ENCODE assay signal across 7 mouse cellular contexts in genomic region chr9:22116086-22116485, GRCm38 (mm10). TPM values are rescaled to one million over a fixed set of nuclear protein-coding genes. Genes with fewer than 3 reads are reported as not detected.
DNase-seq lines count a peak whose midpoint lies in the region; ATAC-seq and TF ChIP-seq lines count a peak whose summit lies in the region.

No protein-coding gene starts in this region.

- DNase-seq in lung, adult 2 months: no peak
- no peak for DNase-seq in lung, postnatal 10 days
- peak; percentile 19 for DNase-seq in c-Kit-negative CD71-positive TER-119-positive erythroid progenitor cells, embryonic 14.5 days (ENCODE audit: low read depth, low spot score)
- no peak for DNase-seq in lung, postnatal 0 days (ENCODE audit: low spot score)
- DNase-seq in layer of hippocampus, adult 18-20 months (ENCODE audit: low spot score in 2 of 2): no peak

- no peak overlapping the region for H3K27ac ChIP-seq in forebrain, embryonic 16.5 days (ENCODE audit: low read length)
- no peak overlapping the region for H3K27ac ChIP-seq in lung, postnatal 0 days (ENCODE audit: low read length)

- H3K36me3 ChIP-seq in forebrain, embryonic 16.5 days (ENCODE audit: control insufficient read depth, insufficient read depth): peaks cover 7% of the 10 kb centered on the region
- peaks cover 20% of the 10 kb centered on the region for H3K36me3 ChIP-seq in lung, postnatal 0 days (ENCODE audit: insufficient read depth, low read length)

- peaks cover 11% of the 10 kb centered on the region for H3K4me1 ChIP-seq in lung, adult 2 months (ENCODE audit: control insufficient read depth, insufficient read depth, low read length)
- H3K4me1 ChIP-seq in forebrain, embryonic 16.5 days (replicated peaks; ENCODE audit: control insufficient read depth, insufficient read depth, low read length): peaks cover 17% of the 10 kb centered on the region
- H3K4me1 ChIP-seq in lung, postnatal 0 days (ENCODE audit: insufficient read depth, low read depth, low read length): peaks cover 7% of the 10 kb centered on the region; the same call in 1 of the 2 replicates

- H3K27me3 ChIP-seq in forebrain, embryonic 16.5 days (replicated peaks; ENCODE audit: control insufficient read depth, insufficient read depth, low read length): 0 out of 2 replicates have a peak, but pooled peaks cover 2% of the 10 kb centered on the region
- no peaks in the 10 kb centered on the region for H3K27me3 ChIP-seq in lung, postnatal 0 days (replicated peaks; ENCODE audit: insufficient read depth, low read length)

- peak overlapping the region; percentile 77 for H3K9ac ChIP-seq in forebrain, embryonic 16.5 days (replicated peaks; ENCODE audit: low read depth, low read length)
- peak overlapping the region; percentile 92 for H3K9ac ChIP-seq in lung, postnatal 0 days (replicated peaks; ENCODE audit: low read depth)

- no peak for TF ChIP-seq POLR2A in lung, adult 2 months (IDR thresholded peaks at IDR 0.05; ENCODE audit: borderline replicate concordance, extremely low read depth, low read depth, low read length)

- H3K4me2 ChIP-seq in forebrain, embryonic 16.5 days (ENCODE audit: low read length): peak overlapping the region; percentile 90
- H3K4me2 ChIP-seq in lung, postnatal 0 days (replicated peaks; ENCODE audit: low read depth, low read length): peak overlapping the region; percentile 88

- H3K9me3 ChIP-seq in forebrain, embryonic 16.5 days (ENCODE audit: control insufficient read depth, low read length): no peaks in the 10 kb centered on the region
- H3K9me3 ChIP-seq in lung, postnatal 0 days (ENCODE audit: low read length): no peaks in the 10 kb centered on the region

- no peak for ATAC-seq in forebrain, embryonic 16.5 days
- ATAC-seq in lung, postnatal 0 days: no peak
- ATAC-seq in erythroid progenitor cell, adult 5-6 weeks (replicated peaks; ENCODE audit: low FRiP score, poor library complexity, severe bottlenecking): no peak

- no peak for TF ChIP-seq CTCF in lung, adult 2 months (IDR thresholded peaks at IDR 0.05; ENCODE audit: insufficient read depth, low read length)
- TF ChIP-seq CTCF in lung, postnatal 0 days (IDR thresholded peaks at IDR 0.05): no peak

- H3K4me3 ChIP-seq in lung, adult 2 months (replicated peaks; ENCODE audit: extremely low read depth, low read depth, low read length): peak overlapping the region; percentile 84
- H3K4me3 ChIP-seq in forebrain, embryonic 16.5 days (replicated peaks; ENCODE audit: low read length): peak overlapping the region; percentile 81
- peak overlapping the region; percentile 83 for H3K4me3 ChIP-seq in lung, postnatal 0 days (ENCODE audit: low read depth, low read length)

- TF ChIP-seq EP300 in lung, postnatal 0 days (IDR thresholded peaks at IDR 0.05): no peak

- whole genome bisulfite sequencing in lung, adult 2 months: 13% methylated on average over 15 of the region's 15 CpGs
- WGBS in forebrain, embryonic 16.5 days: 13% methylated on average over 15 of the region's 15 CpGs
- 18% methylated on average over 15 of the region's 15 CpGs for WGBS in lung, postnatal 0 days

RNA-seq across cellular contexts. Expression of gene Elof1, which starts 0.9 kb away (rescaled TPM):
- 176 and 180 TPM in 2 replicates for polyA plus RNA-seq in lung, adult 2 months (2012; rRNA removed)
- polyA plus RNA-seq in forebrain, embryonic 16.5 days (2015; fragmentation: Nextera tagmentation; extraction: Ambion mirVana): 147 and 168 TPM in 2 replicates
- polyA plus RNA-seq in lung, postnatal 0 days (2015; fragmentation: Nextera tagmentation; extraction: Ambion mirVana): 188 and 191 TPM in 2 replicates
- 70.8 and 101 TPM in 2 replicates for total RNA-seq in erythroid progenitor cell, adult 5-6 weeks (2015; ENCODE audit: low replicate concordance)
- 21.3 and 26.2 TPM in 2 replicates for total RNA-seq in erythroid progenitor cell, adult 5-6 weeks (2017; ENCODE audit: low replicate concordance)
- 10 to 100 TPM; 56.4 to 58.4 TPM for total RNA-seq in layer of hippocampus, adult 18-20 months (2021)

RNA-seq across cellular contexts. Expression of gene Cnn1, which starts 17.1 kb away (rescaled TPM):
- 79.3 and 94.3 TPM in 2 replicates for polyA plus RNA-seq in lung, adult 2 months (2012; rRNA removed)
- 0.60 and 0.78 TPM in 2 replicates for polyA plus RNA-seq in forebrain, embryonic 16.5 days (2015; fragmentation: Nextera tagmentation; extraction: Ambion mirVana)
- polyA plus RNA-seq in lung, postnatal 0 days (2015; fragmentation: Nextera tagmentation; extraction: Ambion mirVana): 43.7 and 64.8 TPM in 2 replicates
- not detected in 2 replicates for total RNA-seq in erythroid progenitor cell, adult 5-6 weeks (2015; ENCODE audit: low replicate concordance)
- total RNA-seq in erythroid progenitor cell, adult 5-6 weeks (2017; ENCODE audit: low replicate concordance): not detected in 2 replicates
- under 1 TPM in 1 of 2 experiments, not detected in 1; 0.53 TPM for total RNA-seq in layer of hippocampus, adult 18-20 months (2021)

RNA-seq across cellular contexts. Expression of gene Acp5, which starts 19.4 kb away (rescaled TPM):
- polyA plus RNA-seq in lung, adult 2 months (2012; rRNA removed): 47.7 and 54.5 TPM in 2 replicates
- 0.42 TPM in 1 of 2 replicates, not detected in the other for polyA plus RNA-seq in forebrain, embryonic 16.5 days (2015; fragmentation: Nextera tagmentation; extraction: Ambion mirVana)
- 8.9 and 9.1 TPM in 2 replicates for polyA plus RNA-seq in lung, postnatal 0 days (2015; fragmentation: Nextera tagmentation; extraction: Ambion mirVana)
- 98.5 and 142 TPM in 2 replicates for total RNA-seq in erythroid progenitor cell, adult 5-6 weeks (2015; ENCODE audit: low replicate concordance)
- 95.8 and 125 TPM in 2 replicates for total RNA-seq in erythroid progenitor cell, adult 5-6 weeks (2017; ENCODE audit: low replicate concordance)
- total RNA-seq in layer of hippocampus, adult 18-20 months (2021): under 1 TPM; 0.41 to 0.84 TPM

RNA-seq across cellular contexts. Expression of gene Ecsit, which starts 30.8 kb away (rescaled TPM):
- polyA plus RNA-seq in lung, adult 2 months (2012; rRNA removed): 29.1 and 36.4 TPM in 2 replicates
- polyA plus RNA-seq in forebrain, embryonic 16.5 days (2015; fragmentation: Nextera tagmentation; extraction: Ambion mirVana): 62.5 and 67.4 TPM in 2 replicates
- polyA plus RNA-seq in lung, postnatal 0 days (2015; fragmentation: Nextera tagmentation; extraction: Ambion mirVana): 21.3 and 21.9 TPM in 2 replicates
- total RNA-seq in erythroid progenitor cell, adult 5-6 weeks (2015; ENCODE audit: low replicate concordance): 3.4 TPM in 1 of 2 replicates, not detected in the other
- total RNA-seq in erythroid progenitor cell, adult 5-6 weeks (2017; ENCODE audit: low replicate concordance): 2.0 and 4.9 TPM in 2 replicates
- total RNA-seq in layer of hippocampus, adult 18-20 months (2021): 10 to 100 TPM; 49.8 to 51.3 TPM

RNA-seq across cellular contexts. Expression of gene Pigyl, which starts 40.6 kb away (rescaled TPM):
- polyA plus RNA-seq in lung, adult 2 months (2012; rRNA removed): 67.8 and 68.8 TPM in 2 replicates
- 72.5 and 78.8 TPM in 2 replicates for polyA plus RNA-seq in forebrain, embryonic 16.5 days (2015; fragmentation: Nextera tagmentation; extraction: Ambion mirVana)
- 100 and 112 TPM in 2 replicates for polyA plus RNA-seq in lung, postnatal 0 days (2015; fragmentation: Nextera tagmentation; extraction: Ambion mirVana)
- total RNA-seq in erythroid progenitor cell, adult 5-6 weeks (2015; ENCODE audit: low replicate concordance): 2.9 and 29.9 TPM in 2 replicates
- total RNA-seq in erythroid progenitor cell, adult 5-6 weeks (2017; ENCODE audit: low replicate concordance): 6.8 and 29.6 TPM in 2 replicates
- total RNA-seq in layer of hippocampus, adult 18-20 months (2021): 10 to 100 TPM; 45.4 to 48.3 TPM

Comparison
In these comparisons a context has a peak if more than half of its experiments do, and no peak if none do; other contexts are left out.
1. RNA of gene Cnn1, which starts 17.1 kb away (polyA plus RNA-seq): 79.3 to 94.3 TPM in lung, adult 2 months and 43.7 to 64.8 TPM in lung, postnatal 0 days; 0.60 to 0.78 TPM in forebrain, embryonic 16.5 days; every median in the first group is over 10 times any median in the second.
2. Peak in every context shown above with its lines, with median percentiles within 50 percentile points of each other: H3K4me3 ChIP-seq.